Mouse (Mus musculus): ENCODE results near the gene Smg7. TPM values are rescaled to one million over a fixed set of nuclear protein-coding genes. Genes with fewer than 3 reads are reported as not detected.

The Smg7 gene
- total and polyA plus RNA-seq, 3 experiments = 32.1 to 53.9 (median 52.4) TPM

DNA sequence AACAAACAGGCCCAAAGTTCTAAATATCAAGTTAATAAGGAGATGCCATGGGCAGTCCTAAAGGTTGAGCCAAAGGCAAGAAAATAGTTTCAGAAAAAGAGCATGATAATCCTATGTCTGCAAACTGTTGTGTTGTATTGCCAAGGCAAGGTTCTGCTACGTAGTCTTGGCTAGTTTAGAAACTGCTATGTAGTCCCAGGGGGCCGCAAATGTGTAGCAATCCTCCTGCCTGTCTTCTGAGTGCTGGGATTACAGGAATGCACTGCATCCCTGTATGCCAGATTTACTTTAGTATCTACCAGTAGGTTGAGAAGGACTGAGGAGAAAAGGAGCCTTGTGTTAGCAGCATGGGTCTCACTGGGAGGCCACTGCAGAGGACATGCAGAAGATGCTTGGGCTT lies 55.6 kb downstream of the Smg7 start:
- Histone ChIP-seq H3K9ac (ENCODE audit: control insufficient read depth, low read depth, low read length, poor library complexity, severe bottlenecking) (no peak overlapping the region), H3K4me3 (ENCODE audit: control insufficient read depth in 1 of 2, insufficient read depth in 1 of 2, low read depth in 2 of 2, low read length in 2 of 2) (no peak overlapping the region), H3K9me3 (replicated peaks; ENCODE audit: insufficient read depth, low read length) (no peaks in the 10 kb centered on the region), H3K27ac (ENCODE audit: control insufficient read depth, low read depth, low read length) (no peak overlapping the region), H3K79me2 (ENCODE audit: control insufficient read depth, insufficient read depth, low read length, poor library complexity) (no peaks in the 10 kb centered on the region), H3K27me3 (ENCODE audit: control insufficient read depth in 1 of 2, insufficient read depth in 2 of 2, low read length in 2 of 2) (no peaks in the 10 kb centered on the region), H3K36me3 (ENCODE audit: control insufficient read depth in 1 of 2, insufficient read depth in 2 of 2, low read length in 2 of 2) (peaks cover 0 to 70% of the 10 kb centered on the region in 2 experiments; a peak in 3 of 4 replicates), H3K4me1 (ENCODE audit: control insufficient read depth in 1 of 2, insufficient read depth in 2 of 2, low read length in 2 of 2) (no peaks in the 10 kb centered on the region)
- TF ChIP-seq CHD1 (IDR thresholded peaks at IDR 0.05; ENCODE audit: low read depth, low read length) (no peak), POLR2AphosphoS2 (IDR thresholded peaks at IDR 0.05; ENCODE audit: low read length) (no peak), ZNF384 (IDR thresholded peaks at IDR 0.05; ENCODE audit: low read depth, low read length) (no peak), UBTF (IDR thresholded peaks at IDR 0.05; ENCODE audit: borderline replicate concordance, insufficient read depth, low read depth, low read length) (no peak), MAX (IDR thresholded peaks at IDR 0.05; ENCODE audit: low read length) (no peak), ZKSCAN1 (IDR thresholded peaks at IDR 0.05; ENCODE audit: low read depth, low read length) (no peak), MXI1 (IDR thresholded peaks at IDR 0.05; ENCODE audit: low read depth, low read length) (no peak), JUND (IDR thresholded peaks at IDR 0.05; ENCODE audit: low read depth, low read length) (no peak), RAD21 (IDR thresholded peaks at IDR 0.05; ENCODE audit: low read depth, low read length) (no peak), NRF1 (IDR thresholded peaks at IDR 0.05; ENCODE audit: insufficient read depth, low read depth, low read length, poor library complexity, severe bottlenecking) (no peak), MYB (IDR thresholded peaks at IDR 0.05; ENCODE audit: low read depth, low read length) (no peak), TBP (IDR thresholded peaks at IDR 0.05; ENCODE audit: low read depth, low read length) (no peak), ELF1 (IDR thresholded peaks at IDR 0.05; ENCODE audit: low read depth, low read length) (no peak), ZMIZ1 (IDR thresholded peaks at IDR 0.05; ENCODE audit: low read depth, low read length) (no peak), GATA1 (IDR thresholded peaks at IDR 0.05; ENCODE audit: low read depth, low read length) (no peak), SMC3 (IDR thresholded peaks at IDR 0.05; ENCODE audit: low read depth, low read length) (no peak), CTCF (IDR thresholded peaks at IDR 0.05 in 2 of 3, conservative IDR thresholded peaks at IDR 0.05 in 1 of 3; ENCODE audit: control insufficient read depth in 1 of 3, insufficient read depth in 1 of 3, low read depth in 2 of 3, low read length in 3 of 3, poor library complexity in 1 of 3, severe bottlenecking in 1 of 3) (no peak)
- DNase-seq (ENCODE audit: low read depth, low spot score) = no peak

GRCm38 (mm10) chr1:152845211-152845730 lies 57.2 kb downstream of the Smg7 start:
- H3K4me1 ChIP-seq (ENCODE audit: control insufficient read depth in 1 of 2, insufficient read depth in 2 of 2, low read length in 2 of 2) = no peaks in the 10 kb centered on the region
- no peak overlapping the region for H3K4me3 ChIP-seq (ENCODE audit: control insufficient read depth in 1 of 2, insufficient read depth in 1 of 2, low read depth in 2 of 2, low read length in 2 of 2)
- DNase-seq (ENCODE audit: low read depth, low spot score) = no peak
- no peak overlapping the region for H3K9ac ChIP-seq (ENCODE audit: control insufficient read depth, low read depth, low read length, poor library complexity, severe bottlenecking)
- TF ChIP-seq TCF12 (IDR thresholded peaks at IDR 0.05; ENCODE audit: low read depth, low read length) = no peak
- TF ChIP-seq MAFK (IDR thresholded peaks at IDR 0.05; ENCODE audit: borderline replicate concordance, low read depth, low read length) = no peak
- TF ChIP-seq CHD1 (IDR thresholded peaks at IDR 0.05; ENCODE audit: low read depth, low read length) = no peak
- no peak for TF ChIP-seq TAL1 (IDR thresholded peaks at IDR 0.05; ENCODE audit: low read length)
- no peak for TF ChIP-seq USF1 (IDR thresholded peaks at IDR 0.05; ENCODE audit: low read depth, low read length)
- no peak for TF ChIP-seq MXI1 (IDR thresholded peaks at IDR 0.05; ENCODE audit: low read depth, low read length)
- no peak for TF ChIP-seq MEF2A (IDR thresholded peaks at IDR 0.05; ENCODE audit: extremely low read depth, insufficient replicate concordance, low read depth, low read length, poor library complexity, severe bottlenecking)
- TF ChIP-seq SMC3 (IDR thresholded peaks at IDR 0.05; ENCODE audit: low read depth, low read length) = no peak
- no peak for TF ChIP-seq GATA1 (IDR thresholded peaks at IDR 0.05; ENCODE audit: low read depth, low read length)
- TF ChIP-seq GABPA (IDR thresholded peaks at IDR 0.05; ENCODE audit: low read depth, low read length) = no peak
- TF ChIP-seq MAZ (IDR thresholded peaks at IDR 0.05; ENCODE audit: low read depth, low read length) = no peak
- TF ChIP-seq CTCF (IDR thresholded peaks at IDR 0.05 in 2 of 3, conservative IDR thresholded peaks at IDR 0.05 in 1 of 3; ENCODE audit: control insufficient read depth in 1 of 3, insufficient read depth in 1 of 3, low read depth in 2 of 3, low read length in 3 of 3, poor library complexity in 1 of 3, severe bottlenecking in 1 of 3) = no peak
- TF ChIP-seq BHLHE40 (IDR thresholded peaks at IDR 0.05; ENCODE audit: borderline replicate concordance, low read depth, low read length) = no peak
- no peak for TF ChIP-seq TBP (IDR thresholded peaks at IDR 0.05; ENCODE audit: low read depth, low read length)
- no peak for TF ChIP-seq USF2 (IDR thresholded peaks at IDR 0.05; ENCODE audit: borderline replicate concordance in 1 of 2, insufficient read depth in 1 of 2, low read depth in 1 of 2, low read length in 2 of 2)
- H3K36me3 ChIP-seq (ENCODE audit: control insufficient read depth in 1 of 2, insufficient read depth in 2 of 2, low read length in 2 of 2) = peaks cover 0 to 71% of the 10 kb centered on the region in 2 experiments; a peak in 3 of 4 replicates
- H3K79me2 ChIP-seq (ENCODE audit: control insufficient read depth, insufficient read depth, low read length, poor library complexity) = no peaks in the 10 kb centered on the region
- no peaks in the 10 kb centered on the region for H3K27me3 ChIP-seq (ENCODE audit: control insufficient read depth in 1 of 2, insufficient read depth in 2 of 2, low read length in 2 of 2)
- no peaks in the 10 kb centered on the region for H3K9me3 ChIP-seq (replicated peaks; ENCODE audit: insufficient read depth, low read length)
- H3K27ac ChIP-seq (ENCODE audit: control insufficient read depth, low read depth, low read length) = no peak overlapping the region

Data from MEL (cell line).